Mouse (Mus musculus): Measurements from ENCODE around the gene Mrpl52. TPM values are rescaled to one million over a fixed set of nuclear protein-coding genes. Genes with fewer than 3 reads are reported as not detected.

Mrpl52 gene
- total RNA-seq, 2 experiments from 2014 or later = 118 to 126 TPM

DNA sequence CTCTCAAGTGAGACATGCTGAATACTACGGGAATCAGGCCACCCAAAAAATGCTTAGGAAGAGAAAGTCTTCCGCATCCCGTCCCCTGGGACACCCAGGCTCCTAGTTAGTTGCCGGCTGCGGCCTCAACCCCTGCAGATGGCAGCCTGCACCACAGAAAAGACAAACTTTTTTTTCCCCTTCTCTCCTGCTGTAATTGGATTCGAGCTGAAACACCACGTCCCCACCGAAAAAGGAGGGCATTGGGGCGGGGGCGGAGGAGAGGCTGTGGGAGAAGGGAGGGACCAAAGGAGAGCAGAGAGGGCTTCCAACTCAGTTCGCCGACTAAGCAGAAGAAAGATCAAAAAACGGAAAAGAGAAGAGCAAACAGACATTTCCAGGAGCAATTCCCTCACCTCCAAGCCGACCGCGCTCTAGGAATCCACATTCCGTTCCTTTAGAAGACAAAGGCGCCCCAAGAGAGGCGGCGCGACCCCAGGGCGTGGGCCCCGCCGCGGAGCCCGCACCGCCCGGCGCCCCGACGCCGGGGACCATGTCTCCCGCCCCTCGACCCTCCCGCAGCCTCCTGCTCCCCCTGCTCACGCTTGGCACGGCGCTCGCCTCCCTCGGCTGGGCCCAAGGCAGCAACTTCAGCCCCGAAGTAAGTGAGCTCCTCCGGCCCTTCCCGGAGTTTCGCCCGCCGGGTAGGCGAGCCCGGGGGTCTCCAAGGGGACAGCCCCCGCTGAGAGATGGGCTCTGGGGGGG is 4.8 kb downstream of the Mrpl52 start, which contains the start of gene Mmp14:
Mmp14 (plus strand) TSS at position 279 of the 744 bp plus-strand sequence.
- intact Hi-C loops (cut with DNase I) = no loop called here
- peak; percentile 62 to 70 for DNase-seq

- intact Hi-C loops (cut with DNase I) = no loop called here
- peak; percentile 46 to 60 for DNase-seq
These were observed 5.5 kb downstream of the Mrpl52 start for GRCm38 (mm10) chr14:54432078-54432836.

DNA sequence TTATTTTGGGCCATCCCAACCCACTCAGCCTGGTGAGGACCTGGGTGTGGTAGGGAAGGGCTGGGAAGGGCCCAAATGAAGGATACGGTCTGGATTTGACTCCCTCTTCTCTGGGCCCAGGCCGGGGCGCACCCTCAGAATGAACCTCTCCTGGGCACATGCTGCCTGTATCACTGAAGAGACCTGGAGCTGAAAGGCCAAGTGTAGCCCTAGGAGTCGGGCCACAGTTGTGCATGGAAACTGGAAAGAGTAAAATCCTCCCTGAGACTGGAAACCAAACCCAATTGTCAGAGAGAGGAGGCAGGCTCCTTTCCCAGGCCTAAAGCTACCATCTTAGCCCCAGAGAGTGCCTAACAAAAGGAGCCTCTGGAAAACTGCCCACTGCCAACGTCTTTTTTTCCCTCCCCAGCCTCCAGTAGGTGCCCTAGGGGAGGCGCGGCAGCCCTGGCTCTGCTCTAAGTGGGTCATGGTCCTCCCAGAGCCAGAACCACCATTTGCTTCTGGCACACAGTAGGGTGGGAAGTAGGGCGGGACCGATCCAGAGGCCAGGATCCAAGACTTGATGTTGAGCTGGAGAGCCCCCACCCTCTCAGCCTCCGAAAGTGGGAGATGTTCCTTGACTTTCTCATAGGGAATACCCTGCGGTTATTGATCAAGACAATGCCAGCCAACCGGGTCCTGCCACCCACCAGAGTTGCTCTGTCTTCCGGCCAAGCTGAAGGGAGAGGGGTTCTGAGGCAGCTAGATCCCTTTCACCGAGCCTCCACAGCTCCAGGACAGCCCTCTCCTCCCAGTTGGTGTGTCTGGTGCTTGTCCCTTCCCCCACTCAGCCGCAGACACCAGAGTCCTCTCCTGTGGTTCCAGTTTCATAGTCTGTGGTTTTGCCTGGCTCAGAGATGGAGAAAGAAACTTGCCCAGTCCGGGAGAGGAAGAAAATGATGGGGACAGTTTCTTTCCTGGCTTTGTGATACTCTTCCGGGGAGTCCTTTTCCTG is 6.4 kb downstream of the Mrpl52 start:
- DNase-seq = peak in 1 of 2 experiments; percentile 33
- intact Hi-C loops (cut with DNase I) = no loop called here

- DNase-seq = peak in 1 of 2 experiments; percentile 21
- intact Hi-C loops (cut with DNase I) = no loop called here
These were observed 7.3 kb downstream of the Mrpl52 start for GRCm38 (mm10) chr14:54433941-54434531.

GRCm38 (mm10) chr14:54435194-54435918 is 8.6 kb downstream of the Mrpl52 start:
- no peak for DNase-seq
- intact Hi-C loops (cut with DNase I) = no loop called here

GRCm38 (mm10) chr14:54439155-54439554 is 12.4 kb downstream of the Mrpl52 start:
- DNase-seq = no peak
- intact Hi-C loops (cut with DNase I) = no loop called here

- intact Hi-C loops (cut with DNase I) = no loop called here
- DNase-seq = no peak
These were observed 12.9 kb downstream of the Mrpl52 start for GRCm38 (mm10) chr14:54439610-54440009.

- no peak for DNase-seq
- intact Hi-C loops (cut with DNase I) = no loop called here
These were observed 13.8 kb downstream of the Mrpl52 start for GRCm38 (mm10) chr14:54440538-54440937.

GRCm38 (mm10) chr14:54441365-54441764 is 14.7 kb downstream of the Mrpl52 start:
- no peak for DNase-seq
- intact Hi-C loops (cut with DNase I) = no loop called here

DNA sequence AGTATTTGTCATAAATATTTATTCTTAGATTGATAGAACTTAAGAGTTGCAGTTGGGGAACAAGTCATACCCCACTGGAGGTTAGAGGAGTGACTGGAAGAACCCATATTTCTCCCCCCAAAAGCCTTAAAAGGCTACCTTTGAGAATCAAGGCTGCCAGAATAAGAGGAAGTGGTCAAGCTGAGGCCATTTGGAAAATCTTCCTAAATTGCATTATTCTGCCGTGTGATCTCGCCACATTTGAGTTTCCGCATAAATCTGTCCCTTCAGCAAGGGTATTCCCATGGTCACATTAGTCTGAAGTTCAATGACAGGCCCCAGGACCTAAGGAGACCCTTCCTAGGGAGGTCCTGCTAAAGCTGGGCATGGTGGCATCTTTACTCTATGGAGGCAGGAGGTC is 15.8 kb downstream of the Mrpl52 start:
- intact Hi-C loops (cut with DNase I) = no loop called here
- no peak for DNase-seq

GRCm38 (mm10) chr14:54443196-54443595 is 16.5 kb downstream of the Mrpl52 start:
- intact Hi-C loops (cut with DNase I) = no loop called here
- peak; percentile 41 to 54 for DNase-seq

- DNase-seq = peak; percentile 62 to 74
- intact Hi-C loops (cut with DNase I) = no loop called here
These were observed 17.3 kb downstream of the Mrpl52 start for GRCm38 (mm10) chr14:54443712-54444618.

DNA sequence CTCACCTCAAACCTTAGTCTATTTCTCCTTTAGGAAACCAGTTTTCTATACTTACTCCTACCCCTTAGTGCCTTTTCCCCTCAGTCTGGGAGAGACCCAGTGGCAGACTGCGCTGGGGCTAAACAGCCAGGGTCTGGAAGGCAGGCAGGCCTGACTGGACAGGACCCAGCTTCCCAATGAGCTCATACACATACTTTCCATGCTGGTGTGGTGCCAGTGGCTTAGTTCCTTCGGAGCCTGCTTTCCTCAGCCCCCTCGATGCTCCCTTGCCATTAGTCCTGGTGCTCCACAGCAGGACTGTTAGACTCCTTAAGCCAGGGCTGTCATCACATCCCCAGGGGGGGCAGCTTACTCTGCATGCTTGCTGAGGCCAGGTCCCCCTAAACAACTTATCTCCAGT is 18.8 kb downstream of the Mrpl52 start:
- intact Hi-C loops (cut with DNase I) = loop anchor here (5.0 kb wide), 1 partner anchor 33 kb away; no protein-coding TSS in a partner anchor

DNA sequence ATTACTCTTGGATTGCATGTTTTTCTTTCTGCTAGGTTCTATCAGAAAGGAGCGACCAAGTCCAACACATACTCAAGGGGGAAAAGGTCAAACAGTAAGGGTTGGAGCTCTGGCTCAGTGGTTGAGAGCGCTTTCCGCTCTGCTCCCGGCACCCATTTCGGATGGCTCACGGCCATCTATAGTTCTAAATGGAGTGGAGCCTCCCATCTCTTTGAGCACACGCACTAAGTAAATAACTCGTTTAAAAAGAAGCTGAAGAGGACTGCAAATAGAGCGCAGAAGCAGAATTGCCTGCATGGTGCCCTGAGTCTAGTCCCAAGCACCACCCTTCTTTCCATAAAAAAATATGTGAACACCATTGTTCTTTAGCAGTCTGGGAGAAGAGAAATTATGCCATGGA is 26.9 kb downstream of the Mrpl52 start:
- intact Hi-C loops (cut with DNase I) = no loop called here
- DNase-seq = no peak

More for the DNA sequence above, 18.8 kb downstream of the Mrpl52 start:
- no peak for DNase-seq

DNA sequence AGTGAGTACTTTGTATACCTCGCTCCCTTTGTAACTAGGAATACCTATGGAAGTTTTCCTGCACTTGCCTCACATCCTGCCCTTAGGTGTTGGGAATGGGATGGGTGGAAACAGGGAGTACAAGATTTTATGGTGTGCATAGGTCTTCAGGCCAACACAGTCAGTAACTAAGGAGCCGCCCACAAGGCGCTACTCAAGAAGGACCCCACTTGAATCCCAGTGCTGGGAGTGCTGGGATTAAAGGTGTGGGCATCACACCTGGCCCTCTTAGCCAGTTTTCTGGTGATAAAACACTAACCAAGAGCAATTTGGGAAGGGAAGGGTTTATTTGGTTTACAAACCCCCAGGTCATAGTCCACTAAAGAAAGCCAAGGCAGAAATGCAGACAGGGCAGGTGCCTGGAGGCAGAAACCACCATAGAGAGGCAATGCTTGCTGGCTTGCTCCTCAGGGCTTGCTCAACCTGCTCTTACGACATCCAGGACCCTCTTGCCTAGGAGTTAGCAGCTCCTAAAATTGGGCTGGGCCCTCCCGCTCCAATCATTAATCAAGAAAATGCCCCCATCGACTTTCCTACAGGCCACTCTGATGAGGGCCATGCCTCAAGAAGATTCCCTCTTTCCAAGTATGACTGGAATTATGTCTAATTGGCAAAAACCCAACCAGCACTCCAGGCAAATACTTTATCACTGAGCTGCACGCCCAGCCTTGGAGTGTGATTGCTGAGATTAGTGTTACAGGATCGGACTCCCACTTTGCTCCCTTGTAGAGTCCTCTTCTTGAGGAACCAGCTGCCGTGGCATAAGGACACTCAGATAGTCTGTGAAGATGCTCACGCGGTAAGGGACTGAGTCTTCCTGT is 28.2 kb downstream of the Mrpl52 start:
- intact Hi-C loops (cut with DNase I) = no loop called here
- DNase-seq = no peak

DNA sequence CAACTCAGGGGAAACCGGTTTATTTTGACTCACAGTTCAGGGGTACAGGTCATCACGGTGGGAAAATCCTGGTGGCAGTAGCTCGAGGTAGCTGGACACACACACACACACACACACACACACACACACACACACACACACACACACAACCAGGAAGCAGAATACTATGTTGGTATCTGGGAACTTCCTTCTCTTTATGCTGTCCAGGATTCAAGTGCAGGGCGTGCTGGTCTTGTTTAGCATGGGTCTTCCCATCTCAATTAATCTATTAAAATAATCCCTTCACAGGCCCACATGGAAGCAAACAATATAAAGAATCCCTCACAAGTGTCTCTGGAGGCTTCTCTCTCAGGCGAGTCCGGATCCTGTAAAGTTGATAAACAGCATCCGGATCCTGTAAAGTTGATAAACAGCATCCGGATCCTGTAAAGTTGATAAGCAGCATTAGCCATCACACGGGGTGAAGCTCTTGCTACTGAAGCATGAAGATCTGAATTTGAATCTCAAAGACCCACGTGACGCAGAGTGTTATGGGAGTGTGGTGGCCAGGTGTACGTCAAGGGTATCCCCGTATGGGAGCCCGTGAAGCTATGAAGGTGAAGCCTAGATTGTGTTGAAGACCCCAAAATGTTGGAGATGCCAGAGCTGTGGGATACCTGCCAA is 31.3 kb downstream of the Mrpl52 start:
- no peak for DNase-seq
- intact Hi-C loops (cut with DNase I) = no loop called here

GRCm38 (mm10) chr14:54462146-54462545 is 35.4 kb downstream of the Mrpl52 start:
- no peak for DNase-seq
- intact Hi-C loops (cut with DNase I) = loop anchor here (5.0 kb wide), 1 partner anchor 100 kb away; the partner anchor contains the start of gene Oxa1l
